Mouse (Mus musculus) testis, postnatal 10 days (tissue): ENCODE measurements around the gene Cherp.

Experiments
- DNase-seq: peaks from one replicate; pipeline ENCODE4 v3.0.0; 2021; ENCODE audit warnings: low spot score

The Cherp gene

DNA sequence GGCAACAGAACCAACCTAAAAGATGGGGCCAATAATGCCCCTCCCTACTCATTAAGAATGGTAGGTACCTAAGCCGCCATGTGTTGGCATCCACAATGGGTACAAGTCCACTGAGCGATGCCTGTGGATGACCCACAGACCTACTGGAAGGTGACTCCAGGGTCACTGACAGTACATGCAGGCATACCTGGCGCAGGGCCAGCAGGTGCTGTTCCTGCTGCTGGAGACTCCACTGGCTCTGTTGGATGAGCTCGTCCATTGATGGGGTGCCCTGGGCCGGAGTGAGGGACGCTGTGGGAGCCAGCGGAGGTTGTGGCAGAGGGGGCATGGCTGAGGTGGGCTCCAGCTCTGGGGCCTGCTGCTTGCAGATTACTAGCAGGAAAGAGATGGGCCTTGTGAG, 4.3 kb downstream of the Cherp start:
- DNase-seq: peak; percentile 62

DNA sequence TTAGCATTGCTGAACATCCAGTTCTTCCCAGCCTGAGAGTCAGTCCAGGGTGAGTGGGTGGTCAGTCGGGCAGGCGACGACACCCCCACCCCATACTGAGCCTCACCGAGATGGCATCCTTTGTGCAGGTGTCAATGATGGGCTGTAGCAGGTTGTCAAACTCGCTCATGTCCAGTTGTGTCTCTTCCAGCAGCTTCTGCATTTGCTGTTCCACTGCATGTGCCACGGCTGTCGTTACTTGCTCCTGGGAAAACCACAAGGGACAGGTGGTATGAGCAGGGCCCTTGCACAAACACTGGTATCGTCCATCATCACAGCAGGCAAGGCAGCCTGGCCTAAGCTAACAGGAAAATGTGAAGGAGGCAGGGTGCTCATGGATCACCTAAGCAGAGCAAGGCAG, 5.0 kb downstream of the Cherp start:
- no peak for DNase-seq

DNA sequence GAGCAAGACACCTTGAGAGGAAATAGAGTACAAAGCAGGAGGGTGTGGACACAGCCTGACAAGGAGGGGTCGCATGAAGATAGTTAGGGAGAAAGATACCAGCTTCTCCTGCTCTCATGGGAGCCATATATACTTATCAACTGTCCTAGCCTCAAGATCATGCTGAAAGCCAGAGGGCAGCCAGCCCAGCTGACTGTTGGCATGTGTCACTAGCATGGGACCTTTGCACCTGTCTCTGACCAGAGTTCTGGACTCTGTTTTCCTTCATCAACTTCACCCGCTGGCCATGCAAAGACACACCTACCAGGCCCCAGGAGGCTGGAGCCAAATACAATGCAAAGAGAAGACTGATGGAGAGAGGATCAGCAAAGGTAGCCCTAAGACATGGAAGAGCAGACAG, 5.8 kb downstream of the Cherp start:
- DNase-seq: no peak

DNA sequence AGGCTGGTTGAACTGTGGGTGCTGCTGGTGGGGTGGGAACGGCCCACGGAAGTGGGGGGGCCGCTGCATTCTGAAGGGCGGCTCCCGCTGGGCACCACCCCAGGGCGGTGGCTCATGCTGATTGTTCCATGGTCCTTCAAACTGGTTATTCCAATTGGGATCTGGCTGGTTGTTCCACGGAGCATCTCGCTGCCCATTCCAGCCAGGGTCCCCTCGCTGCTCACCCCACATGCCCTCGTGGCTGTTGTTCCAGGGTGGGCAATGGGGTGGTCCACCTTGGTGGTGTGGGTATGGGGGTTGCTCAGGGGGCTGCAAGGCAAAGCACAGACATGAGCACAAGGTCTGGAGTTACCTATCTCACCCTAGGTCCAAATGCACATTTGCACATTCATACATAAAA, 10.8 kb downstream of the Cherp start:
- DNase-seq: no peak

DNA sequence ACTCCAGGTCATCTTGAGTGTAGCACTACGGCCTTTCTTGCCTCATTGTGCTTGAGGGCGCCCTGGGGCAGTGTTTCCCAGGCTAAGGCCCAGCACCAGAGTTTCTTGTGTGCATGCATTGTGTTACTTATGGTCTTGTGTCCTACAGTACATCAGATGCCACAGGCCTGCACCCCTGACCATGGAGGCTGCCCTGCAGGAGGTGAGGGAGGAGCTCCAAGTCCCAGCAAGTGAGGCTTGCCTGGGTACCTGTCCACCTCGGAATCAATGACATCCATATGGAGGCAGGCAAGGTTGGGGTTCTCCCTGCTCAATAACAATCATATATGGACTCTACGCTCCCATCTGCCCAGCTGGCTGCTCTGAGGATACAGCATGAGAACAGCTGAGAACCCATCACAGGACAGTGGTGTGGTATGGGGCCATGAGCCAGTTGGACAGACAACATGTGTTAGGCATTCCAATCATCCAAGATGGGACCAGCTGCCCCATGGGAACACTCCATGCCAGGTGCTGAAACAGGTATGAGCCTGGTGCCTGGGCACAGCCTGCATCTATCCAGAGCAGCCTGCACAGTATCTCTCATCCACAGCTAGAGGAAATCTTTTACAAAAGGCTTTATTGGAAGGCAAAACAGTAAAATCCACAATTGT, 15.0 kb downstream of the Cherp start:
- no peak for DNase-seq

DNA sequence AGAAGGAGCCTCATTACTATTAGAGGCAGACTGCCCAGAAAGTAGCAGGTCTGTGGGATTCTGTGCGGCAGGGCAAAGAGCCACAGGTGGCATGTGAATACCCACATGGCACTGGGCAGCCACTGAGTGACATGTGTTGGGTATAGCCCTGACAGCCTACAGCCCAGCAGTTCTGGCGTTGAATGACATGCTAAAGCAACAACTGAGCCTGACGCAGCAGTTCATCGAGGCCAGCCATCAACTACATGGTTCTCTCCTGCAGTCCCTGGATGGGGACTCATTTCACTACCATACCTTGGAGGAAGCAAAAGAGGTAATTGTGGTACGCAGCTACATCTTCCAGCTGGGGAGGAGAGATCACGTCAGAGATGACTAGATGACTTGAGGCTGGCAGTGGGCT, 16.6 kb downstream of the Cherp start:
- DNase-seq: no peak

DNA sequence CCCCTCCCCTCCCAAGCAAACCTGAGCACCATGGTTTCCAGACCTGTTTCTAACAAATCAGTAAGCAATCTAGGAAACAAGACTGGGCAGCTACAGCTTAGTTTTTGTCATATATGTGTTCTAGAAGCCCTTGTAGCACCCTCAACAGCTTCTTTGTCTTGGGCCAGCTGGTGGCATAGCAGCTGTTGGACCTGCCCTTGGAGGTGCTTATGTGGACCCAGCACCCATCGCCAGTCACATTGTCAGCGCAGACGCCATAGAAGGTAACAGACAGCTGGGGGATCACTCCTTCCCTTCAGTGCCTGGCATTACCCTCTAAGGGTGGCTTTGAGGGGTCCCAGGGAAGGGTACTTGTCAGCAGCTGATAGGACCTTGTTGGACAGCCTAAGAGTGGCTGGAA, 17.2 kb downstream of the Cherp start:
- no peak for DNase-seq

DNA sequence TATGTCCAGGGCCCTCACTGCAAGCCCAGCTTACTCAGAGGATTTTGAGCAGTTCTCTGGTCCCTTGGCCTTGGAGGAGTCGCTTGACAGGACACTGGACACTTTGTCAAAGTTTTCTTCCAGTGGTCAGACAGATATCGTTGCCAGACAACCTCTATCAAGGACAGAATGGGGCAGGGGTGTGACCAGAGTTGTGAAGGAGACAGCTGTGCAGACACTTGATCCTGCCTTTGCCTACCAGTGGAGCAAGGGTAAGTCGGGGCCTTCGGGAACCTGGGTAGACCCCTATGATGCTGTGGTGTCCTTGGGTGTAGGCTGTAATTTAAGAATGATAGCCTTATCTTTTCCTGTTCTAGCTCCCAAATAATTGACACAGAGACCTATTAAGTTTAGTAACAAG, 19.7 kb downstream of the Cherp start:
- DNase-seq: no peak

DNA sequence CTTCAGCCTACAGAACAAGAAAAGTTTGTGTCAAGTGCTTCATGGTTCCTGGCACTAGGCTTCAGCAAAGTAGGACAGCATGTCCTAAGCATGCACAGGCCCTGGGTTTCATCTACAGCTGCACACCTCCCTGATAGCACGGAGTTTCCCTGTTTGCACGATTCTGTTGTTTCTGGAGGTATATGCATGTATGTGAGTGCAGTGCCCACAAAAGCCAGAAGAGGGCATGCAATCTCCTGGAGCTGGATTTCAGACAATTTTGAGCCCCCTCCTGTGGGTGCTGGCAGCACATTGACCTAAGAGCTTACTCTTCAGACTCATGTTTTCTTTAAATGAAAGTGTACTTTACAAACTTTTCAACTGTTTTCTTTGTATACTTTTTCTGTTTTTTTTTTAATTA, 21.1 kb downstream of the Cherp start:
- no peak for DNase-seq

DNA sequence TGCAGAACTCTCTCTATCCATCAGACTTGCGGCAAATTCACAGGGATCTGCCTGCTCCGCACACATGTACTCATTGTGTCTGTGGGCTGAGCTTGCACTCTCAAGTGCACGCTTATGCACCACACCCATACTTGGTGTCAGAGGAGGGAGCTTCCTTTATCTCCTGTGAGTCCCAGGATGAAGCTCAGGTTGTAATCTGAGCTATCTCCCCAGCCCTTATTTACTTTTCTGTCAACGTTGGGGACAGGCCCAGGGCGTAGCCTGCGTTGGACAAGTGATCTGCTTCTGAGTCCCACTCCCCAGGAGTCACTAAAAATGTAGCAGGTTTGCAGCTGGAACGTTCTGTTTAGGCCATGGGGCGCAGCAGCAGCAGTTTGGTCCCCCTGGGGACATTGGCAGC, 23.5 kb downstream of the Cherp start:
- DNase-seq: no peak

DNA sequence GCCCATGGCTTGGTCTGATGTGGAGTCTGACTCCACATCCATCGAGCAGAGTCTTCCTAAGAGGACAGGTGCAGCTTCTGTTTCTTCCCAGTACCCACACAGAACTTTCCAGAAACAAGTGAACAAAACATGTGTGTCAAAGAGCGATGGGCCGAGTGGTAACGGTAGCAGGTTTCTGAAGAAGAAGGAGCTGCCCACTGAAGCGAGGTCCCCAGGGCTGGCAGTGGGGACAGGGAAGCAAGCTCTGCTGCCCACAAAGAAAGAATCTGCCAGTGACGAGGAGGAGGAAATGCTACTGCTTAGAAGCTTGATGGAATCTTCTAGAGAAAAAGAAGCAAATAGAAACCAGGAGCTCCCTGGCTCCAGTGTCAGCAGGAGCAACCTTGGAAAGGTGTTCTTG, 30.0 kb downstream of the Cherp start:
- no peak for DNase-seq

DNA sequence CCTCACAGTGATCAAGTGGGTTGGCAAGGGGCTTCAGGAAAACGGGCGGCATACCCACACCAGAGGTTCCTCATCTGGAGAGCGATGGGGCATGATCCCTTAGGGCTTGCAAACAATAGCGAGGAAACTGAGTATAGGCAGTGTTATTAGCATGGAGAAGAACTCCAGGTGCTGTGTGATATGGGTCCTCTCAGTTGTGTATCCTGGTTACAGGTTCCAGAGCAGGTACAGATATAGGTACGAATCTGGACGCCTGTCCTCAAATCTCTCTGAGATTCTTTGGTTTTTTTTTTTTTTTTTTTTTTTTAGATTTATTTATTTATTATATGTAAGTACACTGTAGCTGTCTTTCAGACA, 31.1 kb downstream of the Cherp start:
- DNase-seq: no peak

DNA sequence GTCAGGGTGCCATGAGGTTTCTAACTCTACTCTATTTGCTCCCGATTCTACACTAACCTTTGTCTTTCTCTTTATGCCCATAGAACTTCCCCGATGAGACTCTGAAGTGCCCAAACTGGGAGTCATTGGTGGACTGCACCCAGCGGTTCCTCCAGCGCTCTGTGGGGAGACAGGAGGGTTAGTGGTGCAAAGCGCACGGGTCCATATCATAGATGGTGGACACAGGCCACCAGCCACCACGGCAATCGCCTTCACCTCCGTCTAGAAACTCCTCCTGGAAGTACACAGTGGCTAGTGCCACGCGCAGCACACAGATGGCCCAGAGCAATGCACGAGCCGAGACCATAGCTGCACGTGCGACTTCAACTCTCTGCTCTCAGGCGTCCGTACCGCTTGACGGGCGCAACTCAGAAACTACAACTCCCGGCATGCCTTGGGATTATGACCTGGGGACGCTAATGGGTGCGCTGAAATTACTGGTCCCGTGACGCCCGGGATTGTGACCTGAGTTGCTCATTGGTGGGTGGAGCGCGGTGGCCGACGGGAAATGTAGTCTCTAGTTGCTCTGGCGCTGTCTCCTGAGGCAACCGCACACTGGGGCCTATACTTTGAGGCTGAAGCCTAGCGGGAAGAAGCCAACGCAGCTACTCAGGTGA, 31.6 kb downstream of the Cherp start, which contains the start of the genes Calr3 and 1700030K09Rik:
Gene Calr3 (minus strand): TSS at position 533 of the 656 bp plus-strand sequence.
Gene 1700030K09Rik (plus strand): TSS at position 543 of the 656 bp plus-strand sequence.
- DNase-seq: peak; percentile 99

DNA sequence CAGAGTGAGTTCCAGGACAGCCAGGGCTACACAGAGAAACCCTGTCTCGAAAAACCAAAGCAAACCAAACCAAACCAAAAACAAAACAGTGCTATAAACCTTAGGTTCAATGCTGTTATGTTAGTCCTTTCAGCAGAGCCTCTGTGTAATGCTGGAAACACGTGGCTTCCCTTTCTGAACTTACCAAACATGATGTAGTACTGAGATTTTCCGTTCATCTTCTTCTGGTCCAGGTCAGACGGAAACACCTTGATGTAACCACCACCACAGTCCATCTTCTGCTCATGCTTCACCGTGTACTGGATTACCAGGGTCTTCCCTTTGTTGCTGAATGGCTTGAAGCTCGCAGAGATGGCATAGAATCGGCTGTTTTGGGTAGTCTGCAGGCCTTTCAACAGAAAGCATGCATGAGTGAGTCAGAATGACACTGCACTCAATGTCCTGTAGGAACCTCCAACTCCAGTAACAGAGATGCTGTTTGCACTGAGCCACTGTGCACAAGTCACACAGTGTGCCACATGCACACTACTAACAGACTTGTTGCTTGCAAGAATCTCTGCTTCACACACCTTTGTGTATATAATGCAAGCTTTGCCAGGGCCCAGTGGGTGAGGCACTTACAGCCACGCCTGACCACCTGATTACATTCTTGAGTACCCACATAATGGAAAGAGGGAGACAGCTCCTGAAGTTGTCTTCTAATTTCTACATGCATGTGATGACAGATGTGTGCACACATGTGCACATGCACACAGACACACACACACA, 36.6 kb downstream of the Cherp start:
- no peak for DNase-seq

DNA sequence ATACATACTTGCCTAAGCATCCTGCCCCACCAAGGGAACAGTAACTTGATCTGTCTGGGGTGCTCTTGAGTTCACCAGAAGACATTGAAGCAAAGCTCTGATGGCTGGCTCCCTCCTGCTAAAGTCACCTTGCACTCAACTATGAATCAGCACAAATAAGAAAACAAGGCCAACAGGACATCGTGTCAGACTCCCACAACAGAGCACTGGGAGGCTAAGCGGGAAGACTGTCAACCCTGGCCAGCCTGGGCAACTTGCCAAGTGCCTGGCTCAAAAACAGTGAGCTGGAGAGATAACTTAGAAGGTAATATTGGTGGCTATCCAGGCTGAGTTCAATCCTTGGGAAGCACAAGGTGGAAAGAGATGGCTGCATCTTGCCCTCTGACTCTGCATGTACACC, 40.1 kb downstream of the Cherp start:
- peak; percentile 82 for DNase-seq

DNA sequence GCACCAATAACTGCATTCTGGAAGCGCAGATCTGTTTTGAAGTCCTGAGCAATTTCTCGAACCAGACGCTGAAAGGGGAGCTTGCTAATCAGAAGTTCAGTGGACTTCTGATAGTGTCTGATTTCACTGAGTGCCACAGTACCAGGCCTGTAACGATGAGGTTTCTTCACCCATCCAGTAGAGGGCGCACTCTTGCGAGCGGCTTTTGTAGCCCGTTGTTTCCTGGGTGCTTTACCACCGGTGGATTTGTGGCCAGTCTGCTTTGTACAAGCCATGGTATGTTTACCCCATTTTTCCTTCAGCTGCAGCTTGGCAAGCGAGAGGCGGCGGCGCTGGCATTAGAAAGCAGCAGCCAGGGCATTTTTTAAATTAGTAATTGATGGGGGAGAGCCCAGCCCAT, 45.4 kb downstream of the Cherp start:
- no peak for DNase-seq

DNA sequence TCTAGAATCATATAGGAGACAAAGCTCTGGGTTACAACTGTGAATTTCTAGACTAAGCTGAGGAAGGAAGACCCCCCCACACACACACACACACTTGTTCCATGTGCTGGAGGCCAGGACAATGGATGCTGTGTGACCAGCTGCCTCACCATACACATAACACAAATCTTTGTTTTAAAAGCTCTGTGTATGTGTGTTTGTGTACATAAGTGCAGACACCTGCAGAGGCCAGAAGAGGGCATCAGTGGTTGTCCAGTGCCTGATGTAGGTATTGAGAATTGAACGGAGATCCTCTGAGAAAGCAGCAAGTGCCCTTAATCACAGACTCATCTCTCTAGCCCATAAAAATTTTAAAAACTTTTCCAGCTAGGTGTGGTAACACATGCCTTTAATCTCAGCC, 52.1 kb downstream of the Cherp start:
- DNase-seq: no peak

DNA sequence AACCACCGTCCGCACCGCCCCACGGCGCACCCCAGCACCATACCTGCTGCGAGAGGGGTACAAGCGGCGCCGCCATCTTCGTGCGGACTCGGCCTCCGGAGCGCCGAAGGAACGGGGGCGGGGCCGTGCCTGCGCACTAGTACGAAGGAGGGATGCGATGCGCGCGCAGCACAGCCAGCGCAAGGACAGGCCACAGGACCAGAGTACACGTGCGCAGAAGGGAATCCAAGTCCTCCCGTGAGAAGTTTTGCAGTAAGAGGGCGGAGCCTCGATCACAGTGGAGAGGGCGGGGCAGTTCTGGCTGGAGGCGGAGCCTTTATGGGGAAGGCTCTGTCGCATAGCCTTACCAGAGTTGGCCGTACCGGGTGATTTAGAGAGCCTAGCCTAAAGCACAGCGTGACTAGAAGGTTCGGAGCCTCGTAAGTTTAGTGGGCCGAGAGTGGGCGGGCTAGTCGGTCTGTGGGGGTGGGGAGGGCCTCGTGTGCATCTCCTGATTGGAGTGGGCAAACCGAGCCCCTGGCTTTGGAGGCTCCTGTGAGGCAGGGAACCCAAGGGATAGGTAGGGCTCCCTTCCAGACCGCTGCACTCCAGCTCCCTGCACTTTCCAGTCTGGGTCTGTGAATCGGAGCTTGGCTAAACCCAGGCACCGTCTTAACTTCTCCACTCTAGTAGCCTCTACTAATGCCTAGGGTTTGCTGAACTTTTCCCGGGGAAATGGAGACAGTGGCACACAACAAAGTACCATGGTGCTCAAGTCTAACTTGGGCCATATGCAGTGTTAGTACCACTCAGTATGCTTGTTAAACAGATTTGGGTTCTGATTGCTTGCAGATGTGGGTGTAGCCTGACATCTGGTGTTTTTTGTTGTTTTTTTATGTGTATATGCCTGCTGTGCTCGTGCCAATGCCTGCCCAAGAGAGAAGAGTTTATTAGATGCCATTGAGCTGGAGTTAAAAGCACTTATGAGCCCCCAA, 53.4 kb downstream of the Cherp start, which contains the start of gene Eps15l1:
Gene Eps15l1 (minus strand): TSS at position 99 of the 974 bp plus-strand sequence.
- peak; percentile 100 for DNase-seq

DNA sequence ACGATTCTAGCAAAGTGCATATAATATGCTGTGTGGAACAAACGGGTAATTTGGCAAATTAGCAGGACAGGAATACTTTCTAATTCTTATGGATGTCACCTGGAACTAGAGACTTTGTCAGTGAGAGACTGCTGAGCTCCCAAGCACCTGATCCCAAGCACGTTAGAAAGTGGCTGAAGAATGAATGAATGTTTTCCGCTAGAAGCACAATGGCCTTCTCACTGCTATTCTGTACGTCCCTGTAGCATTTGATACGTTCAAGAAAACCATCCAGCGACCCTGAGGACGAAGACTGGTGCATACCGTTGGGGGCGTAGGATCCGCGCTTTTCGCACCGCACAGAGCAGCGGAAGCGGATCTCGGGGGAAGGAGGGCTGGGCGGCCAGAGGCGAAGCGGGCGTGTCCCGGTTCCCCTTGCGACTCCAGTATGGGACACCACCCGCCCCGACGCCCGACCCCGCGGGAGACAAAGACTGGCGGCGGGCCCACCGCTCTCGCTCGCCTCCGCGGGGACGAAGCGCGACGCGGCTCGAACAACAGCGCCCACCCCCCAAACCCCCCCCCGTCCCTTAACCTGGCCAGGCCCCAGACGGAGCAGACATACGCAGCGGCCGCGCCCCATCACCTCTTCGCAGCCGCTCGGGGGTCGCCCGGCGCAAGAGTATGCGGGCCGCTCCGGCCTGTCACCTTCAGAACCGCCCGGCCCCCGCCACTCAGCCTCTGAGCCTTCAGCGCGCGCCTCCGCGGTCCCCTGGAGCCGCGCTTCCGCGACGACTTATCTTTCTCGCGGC, 54.3 kb downstream of the Cherp start:
- peak; percentile 74 for DNase-seq

DNA sequence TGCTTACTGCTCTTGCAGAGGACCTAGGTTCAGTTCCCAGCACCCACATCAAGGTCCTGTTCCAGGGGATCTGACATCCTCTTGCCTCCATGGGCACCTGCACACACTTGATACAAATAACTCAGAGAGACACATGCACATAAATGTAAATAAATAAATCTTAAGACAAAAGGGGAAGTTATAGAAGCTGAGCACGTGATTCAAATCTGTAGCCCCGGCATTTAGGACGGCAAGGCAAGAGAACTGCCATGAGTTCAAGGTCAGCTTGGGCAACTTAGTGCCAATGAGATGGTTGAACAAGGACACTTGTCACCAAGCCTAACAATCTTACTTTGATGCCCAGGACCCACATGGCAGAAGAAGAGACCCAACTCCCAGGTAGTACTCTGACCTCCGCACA, 57.0 kb downstream of the Cherp start:
- no peak for DNase-seq

DNA sequence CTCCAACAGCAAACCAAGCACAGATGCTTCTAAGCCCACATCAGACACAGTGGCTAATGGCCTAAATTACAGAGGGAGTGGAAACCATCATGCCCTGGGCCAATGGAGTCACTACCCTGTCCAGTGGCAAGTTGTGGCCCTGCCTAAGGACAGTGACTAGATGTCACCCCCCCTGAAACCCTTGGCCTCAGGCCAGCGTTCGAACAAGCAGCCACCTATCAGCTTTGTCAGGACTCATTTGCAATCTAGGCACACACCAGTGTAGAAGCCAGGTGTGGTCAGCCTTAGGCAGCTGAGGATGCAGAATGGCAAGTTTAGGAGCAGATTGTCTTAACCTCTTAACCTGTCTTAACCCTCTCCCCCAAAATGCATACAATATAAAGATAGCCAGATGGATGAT, 59.8 kb downstream of the Cherp start:
- peak; percentile 58 for DNase-seq
